11 mouse cellular contexts compared by ENCODE assay signal in the genomic region with DNA sequence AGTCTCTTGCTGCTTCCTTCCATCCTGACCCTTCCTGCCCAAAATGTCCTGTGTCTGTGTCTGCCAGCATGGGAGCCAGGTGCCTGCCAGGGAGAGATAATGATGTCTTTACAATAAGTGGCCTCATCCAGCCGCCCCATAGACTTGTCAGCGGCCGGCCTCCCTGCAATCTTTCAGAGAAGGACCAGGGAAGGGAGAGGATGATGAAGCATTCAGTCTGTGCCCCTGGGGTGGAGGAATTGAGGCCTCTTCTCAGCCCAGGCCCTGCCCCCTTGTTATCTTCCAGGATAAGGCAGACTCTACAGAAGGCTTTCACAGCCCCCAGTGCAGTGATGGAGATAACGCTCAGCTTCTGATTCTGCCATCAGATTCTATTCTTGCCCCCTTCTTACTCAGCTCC. TPM values are rescaled to one million over a fixed set of nuclear protein-coding genes. Genes with fewer than 3 reads are reported as not detected.
A peak's percentile ranks its signal among the peaks of the same experiment; 100 is the strongest.
DNase-seq lines count a peak whose midpoint lies in the region; ATAC-seq and TF ChIP-seq lines count a peak whose summit lies in the region.
"Had no signal": no experiment of that assay in that cellular context is flagged by ENCODE, and none has a peak within 500 bp of the region (broad histone marks: within the 10 kb centered on the region; RNA-seq: fewer than 3 reads in every experiment).

No protein-coding gene starts in this region.

- WGBS in hindbrain, embryonic 12.5 days, result 63% methylated on average over 4 of the region's 4 CpGs
- WGBS in hindbrain, embryonic 10.5 days, result 56% methylated on average over 4 of the region's 4 CpGs
- 70% methylated on average over 4 of the region's 4 CpGs for WGBS in embryonic facial prominence, embryonic 14.5 days
- WGBS in liver, embryonic 14.5 days (ENCODE audit: insufficient replicate concordance), result 15% methylated on average over 4 of the region's 4 CpGs
- 34% methylated on average over 4 of the region's 4 CpGs for WGBS in neural tube, embryonic 14.5 days

- no peak overlapping the region for H3K4me2 ChIP-seq in hindbrain, embryonic 12.5 days (replicated peaks)
- no peak overlapping the region for H3K4me2 ChIP-seq in embryonic facial prominence, embryonic 14.5 days (ENCODE audit: low read depth, low read length)
- peak overlapping the region; percentile 65 for H3K4me2 ChIP-seq in liver, embryonic 14.5 days (ENCODE audit: low read depth)
- H3K4me2 ChIP-seq in neural tube, embryonic 14.5 days (ENCODE audit: low read depth, low read length), result no peak overlapping the region
- H3K4me2 ChIP-seq: embryonic facial prominence, embryonic 12.5 days; kidney, embryonic 15.5 days had no signal

- H3K36me3 ChIP-seq in hindbrain, embryonic 12.5 days, result peaks cover 37% of the 10 kb centered on the region
- H3K36me3 ChIP-seq in hindbrain, embryonic 10.5 days, result peaks cover 63% of the 10 kb centered on the region
- H3K36me3 ChIP-seq in embryonic facial prominence, embryonic 14.5 days (ENCODE audit: control insufficient read depth, insufficient read depth, low read length), result peaks cover 42% of the 10 kb centered on the region
- H3K36me3 ChIP-seq in liver, embryonic 14.5 days (replicated peaks; ENCODE audit: control insufficient read depth, insufficient read depth, low read depth), result peaks cover 61% of the 10 kb centered on the region
- H3K36me3 ChIP-seq in neural tube, embryonic 14.5 days (ENCODE audit: control insufficient read depth, insufficient read depth, low read length), result no peaks in the 10 kb centered on the region

- peak; percentile 78 for TF ChIP-seq EP300 in liver, embryonic 14.5 days (IDR thresholded peaks at IDR 0.05; ENCODE audit: low read depth)

- TF ChIP-seq CTCF in liver, embryonic 14.5 days (IDR thresholded peaks at IDR 0.05; ENCODE audit: low read depth), result no peak

- H3K27ac ChIP-seq in hindbrain, embryonic 12.5 days, result peak overlapping the region; percentile 52; the same call in 1 of the 2 replicates
- no peak overlapping the region for H3K27ac ChIP-seq in hindbrain, embryonic 10.5 days
- H3K27ac ChIP-seq in embryonic facial prominence, embryonic 14.5 days (replicated peaks; ENCODE audit: low read depth, low read length), result no peak overlapping the region
- H3K27ac ChIP-seq in liver, embryonic 14.5 days, result peak overlapping the region; percentile 88
- peak overlapping the region; percentile 57; the same call in 1 of the 2 replicates for H3K27ac ChIP-seq in neural tube, embryonic 14.5 days (ENCODE audit: low read depth, low read length)
- H3K27ac ChIP-seq: embryonic facial prominence, embryonic 12.5 days; kidney, embryonic 15.5 days had no signal

- ATAC-seq in hindbrain, embryonic 12.5 days (ENCODE audit: low FRiP score), result no peak
- ATAC-seq in embryonic facial prominence, embryonic 14.5 days (ENCODE audit: low read depth), result no peak
- peak; percentile 96 for ATAC-seq in liver, embryonic 14.5 days (ENCODE audit: insufficient read depth)
- ATAC-seq in neural tube, embryonic 14.5 days (ENCODE audit: low read depth), result no peak

- H3K9ac ChIP-seq in hindbrain, embryonic 12.5 days, result no peak overlapping the region
- H3K9ac ChIP-seq in embryonic facial prominence, embryonic 14.5 days (ENCODE audit: low read depth, low read length), result peak overlapping the region; percentile 34; the same call in 1 of the 2 replicates
- H3K9ac ChIP-seq in liver, embryonic 14.5 days (replicated peaks), result peak overlapping the region; percentile 49
- peak overlapping the region; percentile 25 for H3K9ac ChIP-seq in neural tube, embryonic 14.5 days (replicated peaks; ENCODE audit: low read depth, low read length)
- H3K9ac ChIP-seq: embryonic facial prominence, embryonic 12.5 days; kidney, embryonic 15.5 days had no signal

- no peaks in the 10 kb centered on the region for H3K9me3 ChIP-seq in hindbrain, embryonic 12.5 days (replicated peaks)
- no peaks in the 10 kb centered on the region for H3K9me3 ChIP-seq in hindbrain, embryonic 10.5 days
- no peaks in the 10 kb centered on the region for H3K9me3 ChIP-seq in embryonic facial prominence, embryonic 14.5 days (ENCODE audit: control insufficient read depth, low read length)
- no peaks in the 10 kb centered on the region for H3K9me3 ChIP-seq in liver, embryonic 14.5 days (ENCODE audit: control insufficient read depth, low read length)
- no peaks in the 10 kb centered on the region for H3K9me3 ChIP-seq in neural tube, embryonic 14.5 days (ENCODE audit: control insufficient read depth, low read length)
- H3K9me3 ChIP-seq: embryonic facial prominence, embryonic 12.5 days; kidney, embryonic 15.5 days had no signal

- no peak overlapping the region for H3K4me3 ChIP-seq in hindbrain, embryonic 12.5 days
- no peak overlapping the region for H3K4me3 ChIP-seq in hindbrain, embryonic 10.5 days
- H3K4me3 ChIP-seq in embryonic facial prominence, embryonic 14.5 days (ENCODE audit: low read depth, low read length), result no peak overlapping the region
- H3K4me3 ChIP-seq in liver, embryonic 14.5 days (ENCODE audit: insufficient read depth in 1 of 2, low read depth in 2 of 2, low read length in 2 of 2), result peak overlapping the region; percentile 14 to 18; a peak in 1 of 4 replicates
- H3K4me3 ChIP-seq in neural tube, embryonic 14.5 days (ENCODE audit: low read depth, low read length), result no peak overlapping the region
- H3K4me3 ChIP-seq: embryonic facial prominence, embryonic 12.5 days; kidney, embryonic 15.5 days had no signal

- H3K27me3 ChIP-seq in hindbrain, embryonic 12.5 days, result no peaks in the 10 kb centered on the region
- H3K27me3 ChIP-seq in hindbrain, embryonic 10.5 days (ENCODE audit: insufficient read depth, poor library complexity, severe bottlenecking), result no peaks in the 10 kb centered on the region
- H3K27me3 ChIP-seq in embryonic facial prominence, embryonic 14.5 days (replicated peaks; ENCODE audit: control insufficient read depth, insufficient read depth, low read length), result no peaks in the 10 kb centered on the region
- H3K27me3 ChIP-seq in liver, embryonic 14.5 days (ENCODE audit: control insufficient read depth, insufficient read depth, low read length), result no peaks in the 10 kb centered on the region
- no peaks in the 10 kb centered on the region for H3K27me3 ChIP-seq in neural tube, embryonic 14.5 days (ENCODE audit: control insufficient read depth, insufficient read depth, low read length)
- H3K27me3 ChIP-seq: embryonic facial prominence, embryonic 12.5 days; kidney, embryonic 15.5 days had no signal

- DNase-seq in hindbrain, embryonic 10.5 days (ENCODE audit: low spot score), result no peak
- no peak for DNase-seq in embryonic facial prominence, embryonic 14.5 days (ENCODE audit: low spot score)
- peak; percentile 79 to 83 (median 79) for DNase-seq in liver, embryonic 14.5 days (ENCODE audit: low read depth in 3 of 3, low spot score in 3 of 3)
- no peak for DNase-seq in lung, postnatal 14 days
- DNase-seq in frontal cortex, postnatal 25 days (ENCODE audit: low spot score in 2 of 2), result no peak
- no peak for DNase-seq in urinary bladder, postnatal 14 days (ENCODE audit: low spot score)
- DNase-seq: right cerebral cortex, postnatal 14 days had no signal

- peaks cover 26% of the 10 kb centered on the region for H3K4me1 ChIP-seq in hindbrain, embryonic 12.5 days
- H3K4me1 ChIP-seq in hindbrain, embryonic 10.5 days (replicated peaks), result peaks cover 21% of the 10 kb centered on the region
- peaks cover 7% of the 10 kb centered on the region for H3K4me1 ChIP-seq in embryonic facial prominence, embryonic 14.5 days (ENCODE audit: control insufficient read depth, insufficient read depth, low read length)
- peaks cover 37 to 57% of the 10 kb centered on the region in 2 experiments for H3K4me1 ChIP-seq in liver, embryonic 14.5 days (replicated peaks; ENCODE audit: control insufficient read depth in 2 of 2, insufficient read depth in 2 of 2, low read length in 1 of 2)
- peaks cover 12% of the 10 kb centered on the region; the same call in 1 of the 2 replicates for H3K4me1 ChIP-seq in neural tube, embryonic 14.5 days (ENCODE audit: control insufficient read depth, insufficient read depth, low read length)

RNA-seq across cellular contexts. Expression of gene Mknk1, which starts 17.3 kb away (rescaled TPM):
- polyA plus RNA-seq in hindbrain, embryonic 12.5 days (2016; fragmentation: Nextera tagmentation; extraction: Ambion mirVana), result 28.0 and 30.8 TPM in 2 replicates
- 26.0 and 30.7 TPM in 2 replicates for polyA plus RNA-seq in hindbrain, embryonic 10.5 days (2016; fragmentation: Nextera tagmentation; extraction: Ambion mirVana)
- 24.1 and 25.3 TPM in 2 replicates for polyA plus RNA-seq in embryonic facial prominence, embryonic 14.5 days (2014; fragmentation: Nextera tagmentation; extraction: Ambion mirVana)
- 29.1 and 34.8 TPM in 2 replicates for polyA plus RNA-seq in liver, embryonic 14.5 days (2012; rRNA removed)
- 21.3 and 24.7 TPM in 2 replicates for polyA plus RNA-seq in liver, embryonic 14.5 days (2014; fragmentation: Nextera tagmentation; extraction: Ambion mirVana)
- 19.9 and 23.0 TPM in 2 replicates for polyA plus RNA-seq in neural tube, embryonic 14.5 days (2014; fragmentation: Nextera tagmentation; extraction: Ambion mirVana)

RNA-seq across cellular contexts. Expression of gene Kncn, which starts 27.9 kb away (rescaled TPM):
- polyA plus RNA-seq in hindbrain, embryonic 12.5 days (2016; fragmentation: Nextera tagmentation; extraction: Ambion mirVana), result not detected in 2 replicates
- polyA plus RNA-seq in hindbrain, embryonic 10.5 days (2016; fragmentation: Nextera tagmentation; extraction: Ambion mirVana), result not detected in 2 replicates
- polyA plus RNA-seq in embryonic facial prominence, embryonic 14.5 days (2014; fragmentation: Nextera tagmentation; extraction: Ambion mirVana), result 0.31 TPM in 1 of 2 replicates, not detected in the other
- 0.01 TPM in 1 of 2 replicates, not detected in the other for polyA plus RNA-seq in liver, embryonic 14.5 days (2012; rRNA removed)
- polyA plus RNA-seq in liver, embryonic 14.5 days (2014; fragmentation: Nextera tagmentation; extraction: Ambion mirVana), result 0.05 TPM in 1 of 2 replicates, not detected in the other
- polyA plus RNA-seq in neural tube, embryonic 14.5 days (2014; fragmentation: Nextera tagmentation; extraction: Ambion mirVana), result 0.09 and 0.27 TPM in 2 replicates
- polyA plus RNA-seq: embryonic facial prominence, embryonic 12.5 days had no signal

RNA-seq across cellular contexts. Expression of gene Mob3c, which starts 28.4 kb away (rescaled TPM):
- 5.0 and 6.7 TPM in 2 replicates for polyA plus RNA-seq in hindbrain, embryonic 12.5 days (2016; fragmentation: Nextera tagmentation; extraction: Ambion mirVana)
- 3.8 and 6.2 TPM in 2 replicates for polyA plus RNA-seq in hindbrain, embryonic 10.5 days (2016; fragmentation: Nextera tagmentation; extraction: Ambion mirVana)
- 8.3 and 11.6 TPM in 2 replicates for polyA plus RNA-seq in embryonic facial prominence, embryonic 14.5 days (2014; fragmentation: Nextera tagmentation; extraction: Ambion mirVana)
- polyA plus RNA-seq in liver, embryonic 14.5 days (2012; rRNA removed), result 3.6 and 5.6 TPM in 2 replicates
- polyA plus RNA-seq in liver, embryonic 14.5 days (2014; fragmentation: Nextera tagmentation; extraction: Ambion mirVana), result 4.2 and 5.0 TPM in 2 replicates
- 4.7 and 5.6 TPM in 2 replicates for polyA plus RNA-seq in neural tube, embryonic 14.5 days (2014; fragmentation: Nextera tagmentation; extraction: Ambion mirVana)

RNA-seq across cellular contexts. Expression of gene 6430628N08Rik, which starts 34.2 kb away (rescaled TPM):
- 0.17 TPM in 1 of 2 replicates, not detected in the other for polyA plus RNA-seq in hindbrain, embryonic 12.5 days (2016; fragmentation: Nextera tagmentation; extraction: Ambion mirVana)
- 0.10 TPM in 1 of 2 replicates, not detected in the other for polyA plus RNA-seq in hindbrain, embryonic 10.5 days (2016; fragmentation: Nextera tagmentation; extraction: Ambion mirVana)
- 0.10 and 0.29 TPM in 2 replicates for polyA plus RNA-seq in embryonic facial prominence, embryonic 14.5 days (2014; fragmentation: Nextera tagmentation; extraction: Ambion mirVana)
- not detected in 2 replicates for polyA plus RNA-seq in liver, embryonic 14.5 days (2012; rRNA removed)
- not detected in 2 replicates for polyA plus RNA-seq in liver, embryonic 14.5 days (2014; fragmentation: Nextera tagmentation; extraction: Ambion mirVana)
- polyA plus RNA-seq in neural tube, embryonic 14.5 days (2014; fragmentation: Nextera tagmentation; extraction: Ambion mirVana), result 2.0 TPM in 1 of 2 replicates, not detected in the other
- polyA plus RNA-seq: embryonic facial prominence, embryonic 12.5 days; kidney, embryonic 15.5 days had no signal

Comparison
In these comparisons a context has a peak if more than half of its experiments do, and no peak if none do; other contexts are left out.
1. H3K27ac ChIP-seq: peak in hindbrain, embryonic 12.5 days (single experiment), liver, embryonic 14.5 days (single experiment) and neural tube, embryonic 14.5 days (single experiment); none in hindbrain, embryonic 10.5 days (single experiment) and embryonic facial prominence, embryonic 14.5 days (single experiment).
2. H3K4me3 ChIP-seq: peak in liver, embryonic 14.5 days (2 of 2); none in hindbrain, embryonic 12.5 days (single experiment), hindbrain, embryonic 10.5 days (single experiment), embryonic facial prominence, embryonic 14.5 days (single experiment) and neural tube, embryonic 14.5 days (single experiment).
3. DNase-seq: peak in liver, embryonic 14.5 days (3 of 3); none in hindbrain, embryonic 10.5 days (single experiment), embryonic facial prominence, embryonic 14.5 days (single experiment), lung, postnatal 14 days (single experiment), frontal cortex, postnatal 25 days (0 of 2) and urinary bladder, postnatal 14 days (single experiment).